Mouse (Mus musculus) mature B cell (primary cell): ENCODE measurements around the gene Iars2.
"Not testable (repeated sequence)": the region's sequence is repeated elsewhere in the genome, so short reads cannot be mapped to it uniquely, and the experiment has no call there.

Source experiments
- in situ Hi-C: fragments of 300-500 bp; cut with MboI; formaldehyde crosslinking; loops from 2 replicates; pipeline ENCODE4 v1.14.3; 2019

The Iars2 gene

DNA sequence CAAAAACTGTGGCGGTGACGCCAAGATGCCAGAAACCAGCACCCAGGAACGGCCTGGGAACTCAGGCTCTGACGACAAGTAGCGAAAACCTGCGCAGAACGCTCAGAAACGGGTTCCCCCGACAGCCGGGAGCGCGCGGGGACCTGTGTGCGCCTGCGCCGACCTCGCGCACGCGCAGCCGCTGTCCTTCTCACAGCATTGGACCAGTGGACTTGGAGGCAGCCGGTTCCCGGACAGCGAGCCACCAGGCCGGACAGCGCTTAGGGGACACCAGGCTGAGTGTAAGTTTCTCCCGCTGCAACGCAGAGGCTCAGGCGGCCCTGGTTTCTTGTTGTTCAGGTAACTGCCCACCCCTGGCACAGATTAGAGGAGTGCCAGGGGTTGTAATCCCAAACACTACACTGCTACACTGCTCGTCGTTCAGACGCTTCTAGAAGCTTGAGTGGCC lies 2.8 kb upstream of the Iars2 start, which contains the start of gene Bpnt1:
Gene Bpnt1, plus strand, starts transcription at position 167 of the 448 bp plus-strand sequence.
- in situ Hi-C loops, result no loop called here

GRCm38 (mm10) chr1:185331364-185331763 lies 2.2 kb upstream of the Iars2 start:
- in situ Hi-C loops, result no loop called here

DNA sequence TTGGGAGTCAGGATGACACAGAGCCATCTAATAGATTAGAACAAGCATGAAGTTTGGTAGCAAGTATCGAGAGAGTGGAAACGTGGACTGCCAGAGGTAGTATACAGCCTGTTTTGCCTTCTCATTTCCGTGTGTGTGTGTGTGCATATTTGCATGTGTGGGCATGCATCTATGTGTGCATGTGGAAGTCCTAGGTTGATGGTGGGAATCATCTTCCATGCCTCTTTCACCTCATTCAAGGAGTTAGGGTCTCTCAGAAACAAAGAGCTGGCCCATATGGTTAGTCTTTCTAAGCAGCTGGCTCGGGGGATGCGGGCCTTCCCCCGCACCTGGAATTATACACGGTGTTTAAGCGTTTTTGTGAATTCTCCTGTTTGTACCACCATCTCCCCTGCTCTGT lies 655 bp upstream of the Iars2 start:
- in situ Hi-C loops, result no loop called here

GRCm38 (mm10) chr1:185327754-185328345 lies 1.3 kb downstream of the Iars2 start:
- in situ Hi-C loops, result not testable (repeated sequence)

GRCm38 (mm10) chr1:185315846-185316568 lies 13.2 kb downstream of the Iars2 start:
- in situ Hi-C loops, result no loop called here

GRCm38 (mm10) chr1:185314546-185314945 lies 14.7 kb downstream of the Iars2 start:
- in situ Hi-C loops, result no loop called here

- in situ Hi-C loops, result no loop called here
Observed at GRCm38 (mm10) chr1:185311949-185312348, 17.2 kb downstream of the Iars2 start.

GRCm38 (mm10) chr1:185308908-185309307 lies 20.3 kb downstream of the Iars2 start:
- in situ Hi-C loops, result no loop called here

- in situ Hi-C loops, result no loop called here
Observed at GRCm38 (mm10) chr1:185308334-185308733, 20.9 kb downstream of the Iars2 start.

DNA sequence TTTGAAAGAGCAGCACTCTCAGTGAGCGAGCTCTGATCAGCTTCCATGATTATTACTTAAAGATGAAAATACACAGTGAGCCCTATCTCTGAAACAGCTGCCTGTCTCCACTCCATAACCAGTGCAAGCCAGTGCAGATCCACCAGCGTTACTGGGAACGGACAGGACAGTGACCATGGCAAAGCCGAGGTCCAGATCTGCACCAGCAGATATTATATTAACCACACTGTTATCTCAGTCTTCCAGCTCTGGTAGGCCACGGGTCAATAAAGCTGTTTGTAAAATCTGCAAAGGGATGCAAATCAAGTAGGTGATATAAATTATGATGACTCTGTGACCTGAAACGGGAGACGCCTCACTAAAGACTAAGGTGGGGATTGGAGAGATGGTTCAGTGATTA lies 21.6 kb downstream of the Iars2 start:
- in situ Hi-C loops, result no loop called here

GRCm38 (mm10) chr1:185306836-185307235 lies 22.4 kb downstream of the Iars2 start:
- in situ Hi-C loops, result no loop called here

DNA sequence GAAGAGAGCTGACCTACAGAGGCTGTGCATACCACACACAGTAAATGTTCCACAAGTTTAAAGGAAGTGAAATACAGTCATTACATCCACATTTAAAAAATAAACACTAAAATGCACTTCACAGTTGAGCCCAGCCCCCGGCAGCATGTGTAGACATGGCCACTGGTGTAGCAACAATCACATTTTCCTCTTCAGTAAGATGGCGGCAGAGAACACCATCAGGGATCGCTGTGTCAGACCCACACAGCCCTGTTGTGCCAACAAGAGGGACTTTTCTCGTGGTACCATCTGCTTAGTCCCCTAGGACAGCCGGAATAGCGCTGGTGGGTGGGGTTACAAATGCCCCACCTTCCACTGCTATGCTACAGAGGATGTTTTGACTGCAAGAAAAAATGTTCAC lies 26.4 kb downstream of the Iars2 start:
- in situ Hi-C loops, result no loop called here

- in situ Hi-C loops, result no loop called here
Observed at GRCm38 (mm10) chr1:185298496-185298895, 30.7 kb downstream of the Iars2 start.

DNA sequence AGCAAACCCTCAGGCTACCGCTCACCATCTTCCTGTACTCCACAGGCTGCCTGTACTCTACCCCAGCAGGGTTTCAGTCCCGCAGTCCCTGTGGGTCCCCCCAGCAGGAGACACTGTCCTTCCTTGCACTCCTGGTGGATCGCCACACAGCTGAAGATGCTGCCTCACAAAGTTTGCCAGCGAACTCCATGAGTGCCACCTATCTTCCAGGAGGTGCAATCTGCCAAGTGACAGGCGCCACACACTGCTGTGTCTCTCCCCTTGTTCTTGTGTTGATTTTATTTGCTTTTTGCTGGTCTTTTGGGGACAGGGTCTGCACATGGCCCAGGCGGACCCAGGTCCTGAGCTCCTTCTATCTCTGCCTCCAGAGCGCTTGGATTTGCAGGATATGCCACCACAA lies 32.3 kb downstream of the Iars2 start:
- in situ Hi-C loops, result no loop called here

DNA sequence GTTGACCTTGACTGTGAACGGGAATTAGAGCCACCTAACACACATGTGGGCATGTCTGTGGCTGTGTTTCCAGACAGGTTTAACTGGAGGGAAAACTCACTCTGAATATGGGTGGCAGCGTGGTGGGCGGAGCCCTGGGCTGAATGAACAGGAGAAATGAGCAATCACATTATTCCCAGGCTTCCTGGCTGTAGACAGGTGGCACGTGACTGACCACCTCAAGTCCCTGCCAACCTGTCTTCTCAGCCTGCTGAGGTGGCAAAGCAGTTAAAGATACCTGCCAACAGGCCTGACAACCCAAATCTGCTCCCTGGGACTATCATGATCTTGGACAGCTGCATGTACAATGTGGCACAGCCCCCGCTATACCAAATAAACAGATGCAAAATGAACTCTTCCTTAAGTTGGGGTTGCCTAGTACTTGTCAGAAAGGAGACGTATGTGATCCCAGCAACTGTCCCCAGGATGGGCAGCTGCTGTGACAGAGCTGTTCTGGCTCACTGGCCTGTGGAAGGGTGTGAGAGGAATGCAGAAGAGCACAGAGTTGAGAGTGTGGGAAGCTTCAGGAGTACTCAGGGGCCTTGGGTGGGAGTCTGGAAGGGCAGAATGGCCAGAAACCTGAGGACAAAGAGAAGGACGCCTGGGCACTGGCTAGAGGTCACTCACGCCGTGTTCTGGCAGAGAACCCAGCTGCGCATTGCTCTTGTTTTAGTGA lies 36.4 kb downstream of the Iars2 start:
- in situ Hi-C loops, result no loop called here

- in situ Hi-C loops, result no loop called here
Observed at GRCm38 (mm10) chr1:185291336-185291735, 37.9 kb downstream of the Iars2 start.

GRCm38 (mm10) chr1:185289231-185289630 lies 40.0 kb downstream of the Iars2 start:
- in situ Hi-C loops, result no loop called here

GRCm38 (mm10) chr1:185287066-185287465 lies 42.1 kb downstream of the Iars2 start:
- in situ Hi-C loops, result no loop called here

GRCm38 (mm10) chr1:185285171-185285570 lies 44.0 kb downstream of the Iars2 start:
- in situ Hi-C loops, result no loop called here

- in situ Hi-C loops, result no loop called here
Observed at GRCm38 (mm10) chr1:185284740-185285139, 44.5 kb downstream of the Iars2 start.

- in situ Hi-C loops, result no loop called here
Observed at GRCm38 (mm10) chr1:185283247-185283646, 45.9 kb downstream of the Iars2 start.

- in situ Hi-C loops, result no loop called here
Observed at GRCm38 (mm10) chr1:185282846-185283245, 46.4 kb downstream of the Iars2 start.

- in situ Hi-C loops, result no loop called here
Observed at GRCm38 (mm10) chr1:185280616-185281015, 48.6 kb downstream of the Iars2 start.
